Mouse (Mus musculus) lung, adult 2 months (tissue): ENCODE measurements around the gene Ypel2.

ENCODE experiments used
- CTCF ChIP-seq: fragments of 200-500 bp; IDR thresholded peaks from 2 replicates; pipeline ENCODE4 v1.5.1; 2011; ENCODE audit warnings: mild to moderate bottlenecking, low read length, control low read depth; ENCODE audit not compliant: insufficient read depth
- POLR2A ChIP-seq: fragments of 200-500 bp; IDR thresholded peaks from 2 replicates; pipeline ENCODE4 v1.6.1; 2011; ENCODE audit warnings: low read depth, mild to moderate bottlenecking, control low read depth, low read length, borderline replicate concordance; ENCODE audit errors: extremely low read depth

DNA sequence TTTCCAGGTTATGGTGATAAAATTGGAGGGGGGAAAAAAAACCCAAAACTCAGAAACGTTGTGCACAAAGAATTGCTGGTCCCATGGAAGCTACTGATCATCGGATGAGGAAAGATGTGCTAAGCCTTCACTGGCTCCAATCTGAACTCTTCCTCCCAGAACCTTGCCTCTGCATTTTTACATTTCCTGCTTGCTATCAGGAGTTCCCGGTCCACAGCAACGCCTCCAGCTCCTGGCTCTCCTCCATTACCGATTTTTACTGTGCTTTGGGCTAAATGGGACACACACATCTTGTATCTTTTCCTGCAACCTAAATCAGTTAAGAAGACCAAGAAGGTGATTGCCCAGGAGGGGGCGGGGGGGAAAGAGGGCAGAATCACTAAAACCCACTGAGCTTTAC is 54.0 kb downstream of the Ypel2 start:
- TF ChIP-seq CTCF (no peak), POLR2A (no peak)
